Mouse (Mus musculus): ENCODE measurements at regions not wholly inside any gene's neighbourhood (a gene's known extent, or its start where the extent isn't known, plus 50 kb on each side); places are given as distances from the start of the nearest gene placed in this dataset.
A peak's percentile ranks its signal among the peaks of the same experiment; 100 is the strongest.

- peak; percentile 85 to 92 for DNase-seq
Measured at GRCm38 (mm10) chr12:105274866-105275265, 52.3 kb upstream of the Tcl1 start.

DNA sequence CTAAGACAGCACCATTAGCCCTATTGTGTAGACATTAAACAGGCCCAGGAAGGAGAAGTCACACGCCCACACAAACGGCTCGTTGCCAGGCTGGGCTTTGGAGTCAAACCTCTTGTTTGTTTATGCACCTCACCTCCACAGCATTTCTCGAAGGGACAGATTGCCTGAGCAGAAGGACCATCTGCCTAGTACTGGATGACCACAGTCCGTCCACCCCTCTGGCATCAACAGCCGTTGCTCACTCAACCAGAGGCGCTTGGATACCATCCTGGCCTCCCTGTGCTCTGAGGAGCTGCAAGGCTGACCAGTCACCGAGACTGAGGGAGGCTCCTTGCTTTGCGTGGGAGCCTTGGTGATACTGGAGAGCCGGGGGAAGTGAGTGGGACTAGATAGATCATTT, 53.6 kb upstream of the Tunar start:
- DNase-seq = peak; percentile 70 to 82

DNA sequence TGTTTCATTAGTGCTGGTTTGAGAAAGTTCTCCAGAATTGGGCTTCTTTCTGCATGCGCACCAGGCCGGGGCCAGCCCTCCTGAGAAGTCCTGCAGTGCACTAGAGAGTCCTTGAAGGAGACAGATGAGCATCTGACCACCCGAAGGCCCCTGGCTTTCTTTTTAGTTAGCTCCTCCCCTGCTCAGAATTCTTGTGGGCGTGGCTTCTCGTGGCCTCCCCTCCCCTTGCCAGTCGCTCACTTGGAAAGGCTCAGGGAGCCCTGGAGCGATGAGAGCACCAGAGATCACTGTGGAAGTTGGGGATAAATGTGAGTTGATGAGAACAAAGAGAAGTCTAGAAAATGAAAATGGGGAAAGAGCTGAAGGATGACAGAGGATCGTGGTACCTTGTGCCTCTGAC, 52.6 kb upstream of the Tunar start:
- no peak for DNase-seq

GRCm38 (mm10) chr12:105282091-105282490, 51.6 kb upstream of the Tunar start:
- DNase-seq = no peak
